Mouse (Mus musculus) layer of hippocampus, adult 8-10 months (tissue): Measurements from ENCODE around the gene Tia1. TPM values are rescaled to one million over a fixed set of nuclear protein-coding genes. Genes with fewer than 3 reads are reported as not detected.

ENCODE experiments used
- DNase-seq, 2 experiments: peaks; one replicate each; pipeline ENCODE4 v3.0.0; 2022; ENCODE audit warnings: low spot score in 2 of 2
- total RNA-seq, 4 experiments: library from RNA; stranded (reverse); gene quantifications; 2 replicates each; pipeline ENCODE4 v1.2.4; 2022

Tia1 gene
- total RNA-seq, 4 experiments from 2014 or later, result 105 to 159 (median 144) TPM

DNA sequence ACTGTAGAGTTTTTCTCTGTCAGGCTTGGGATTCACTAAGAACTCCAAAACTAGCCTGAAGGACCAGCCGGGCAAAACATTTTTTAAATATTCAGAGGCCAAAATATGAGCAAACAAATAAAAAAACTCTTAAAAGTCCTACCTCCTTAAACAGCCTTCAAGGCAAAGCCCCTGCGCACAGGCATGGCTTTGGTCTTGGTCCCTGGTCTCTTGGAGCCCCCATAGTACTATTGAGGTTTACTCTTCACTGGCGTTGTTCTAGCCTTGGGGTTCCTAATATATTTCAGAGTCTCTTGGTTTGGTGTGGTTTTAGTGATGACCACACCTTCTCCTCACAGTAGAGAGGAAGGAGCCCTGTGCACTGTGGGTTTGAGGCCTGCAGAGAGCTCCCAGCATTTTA, 27.5 kb downstream of the Tia1 start:
- no peak for DNase-seq

DNA sequence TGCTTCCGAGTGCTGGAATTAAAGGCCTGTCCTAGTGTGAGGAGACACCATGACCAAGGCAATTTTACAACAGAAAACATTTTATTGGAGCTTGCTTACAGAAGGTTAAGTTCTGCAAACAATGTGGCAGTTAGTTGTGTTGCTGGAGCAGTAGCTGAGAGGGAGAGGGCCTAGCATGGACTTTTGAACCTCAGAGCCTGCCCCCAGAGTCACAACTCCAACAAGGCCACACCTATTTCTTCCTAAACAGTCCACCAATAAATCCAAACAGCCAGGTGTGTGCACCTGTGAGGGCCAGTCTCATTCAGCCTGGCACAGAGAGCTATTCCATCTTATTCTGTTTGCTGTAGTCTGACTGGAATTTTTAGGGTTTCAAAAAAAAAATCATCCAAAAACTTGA, 29.7 kb downstream of the Tia1 start:
- DNase-seq, result no peak

DNA sequence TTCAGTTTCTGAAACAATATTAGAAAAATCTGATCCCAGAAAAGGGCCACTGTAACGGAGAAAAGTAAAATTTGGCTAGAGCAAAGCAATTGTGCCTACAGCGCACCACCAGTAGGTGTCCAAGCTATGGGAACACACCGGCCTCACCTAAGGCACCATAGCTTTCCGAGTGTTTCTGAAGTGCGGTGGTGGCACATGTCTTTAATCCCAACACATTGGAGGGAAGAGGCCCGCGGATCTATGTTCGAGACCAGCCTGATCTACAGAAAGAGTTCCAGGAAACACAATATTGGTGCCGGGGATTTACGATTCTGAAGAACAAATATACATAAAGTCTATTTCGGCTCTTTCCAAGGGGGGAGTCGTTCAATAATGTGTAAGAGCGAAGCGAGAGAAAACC, 33.7 kb downstream of the Tia1 start:
- peak; percentile 39 to 42 for DNase-seq

DNA sequence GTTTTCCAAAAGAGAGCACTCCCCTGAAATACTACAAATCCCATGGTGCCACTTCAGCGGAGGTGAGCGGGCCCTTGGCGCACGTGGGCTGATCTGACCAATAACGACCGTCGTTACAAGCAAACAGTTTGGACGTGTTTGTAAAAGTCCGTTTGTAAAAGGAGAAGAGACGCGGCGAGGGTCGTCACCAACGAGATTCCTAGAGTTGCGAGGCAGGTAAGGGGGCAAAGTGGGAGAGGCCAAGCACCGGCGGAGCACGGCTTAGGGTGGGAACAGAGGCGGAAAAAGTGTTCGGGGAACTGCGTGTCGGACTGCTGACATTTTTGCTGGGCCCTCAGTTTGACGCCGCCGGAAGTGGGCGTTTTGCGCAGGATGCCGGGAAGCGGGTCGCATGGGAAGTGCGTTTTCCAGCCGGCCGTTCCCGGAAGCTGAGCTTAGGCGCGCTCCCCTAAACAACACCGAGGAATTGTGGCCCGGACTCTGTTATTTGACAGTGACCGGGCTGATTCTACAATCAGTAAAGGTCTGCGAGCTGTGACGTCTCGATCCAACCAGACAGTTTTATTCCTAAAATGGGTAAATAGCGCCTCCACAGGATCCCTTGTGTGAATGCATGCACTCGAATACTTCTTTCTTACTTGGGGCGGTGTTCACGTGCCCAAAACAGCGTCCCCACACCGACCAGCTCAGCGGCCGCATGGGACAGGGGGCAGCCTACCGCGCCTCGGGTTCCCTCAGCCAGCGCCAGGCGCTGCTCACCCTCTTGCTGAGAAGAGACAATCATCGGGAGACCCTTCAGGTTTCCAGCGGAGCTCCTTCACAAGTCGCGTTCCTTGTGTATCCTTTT, 34.5 kb downstream of the Tia1 start, which contains the start of gene C87436:
TSS of gene C87436 (plus strand) at position 103 of the 847 bp plus-strand sequence.
- DNase-seq, result peak; percentile 95 to 97

DNA sequence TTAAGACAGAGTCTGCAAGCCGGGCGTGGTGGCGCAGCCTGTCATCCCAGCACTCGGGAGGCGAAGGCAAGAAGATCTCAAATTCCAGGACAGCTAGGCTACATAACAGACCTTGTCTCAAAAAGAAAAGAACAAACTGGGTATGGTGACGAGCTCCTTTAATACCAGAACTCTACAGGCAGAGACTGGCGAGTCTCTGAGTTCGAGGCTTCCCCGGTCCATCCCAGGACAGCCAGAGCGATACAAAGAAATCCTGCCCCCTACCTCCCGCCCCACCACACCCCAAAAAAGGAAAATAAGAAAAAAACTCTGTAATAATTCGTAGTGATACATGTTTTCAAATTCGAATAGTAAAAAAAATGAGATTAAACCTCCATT, 35.1 kb downstream of the Tia1 start:
- DNase-seq, result no peak

DNA sequence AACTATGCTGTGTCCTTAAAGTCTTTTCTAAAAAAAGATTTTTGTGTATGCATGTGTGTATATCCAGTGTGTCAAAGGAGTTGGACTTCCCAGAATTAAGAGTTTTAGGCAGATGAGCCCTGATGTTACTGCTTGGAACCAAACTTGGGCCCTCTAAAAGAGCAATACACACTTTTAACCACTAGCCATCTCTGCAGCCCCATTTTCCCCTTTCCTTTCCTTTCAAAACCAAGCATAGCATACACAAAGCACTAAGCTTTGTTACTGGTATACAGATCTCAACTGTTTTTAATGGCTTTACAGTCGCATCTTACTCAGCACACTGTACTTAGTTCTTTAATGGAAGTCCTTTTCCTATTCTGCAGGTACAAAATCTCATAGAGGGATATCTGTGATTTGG, 35.5 kb downstream of the Tia1 start:
- DNase-seq, result no peak

- DNase-seq, result no peak
These were observed 37.6 kb downstream of the Tia1 start for GRCm38 (mm10) chr6:86441571-86441970.

DNA sequence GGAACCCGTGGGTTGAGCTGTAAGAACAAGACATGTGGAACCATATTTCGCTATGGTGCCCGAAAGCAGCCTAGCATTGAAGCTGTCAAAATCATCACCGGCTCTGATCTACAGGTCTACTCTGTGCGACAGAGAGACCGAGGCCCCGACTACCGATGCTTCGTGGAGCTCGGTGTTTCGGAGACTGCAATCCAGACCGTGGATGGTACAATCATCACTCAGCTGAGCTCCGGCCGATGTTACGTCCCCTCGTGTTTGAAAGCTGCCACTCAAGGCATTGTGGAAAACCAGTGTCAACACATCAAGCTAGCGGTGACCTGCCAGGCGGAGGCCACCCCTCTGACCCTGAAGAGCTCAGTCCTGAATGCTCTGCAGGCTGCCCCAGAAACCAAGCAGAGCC, 41.5 kb downstream of the Tia1 start:
- DNase-seq, result no peak

GRCm38 (mm10) chr6:86446927-86447568, 43.0 kb downstream of the Tia1 start:
- no peak for DNase-seq

DNA sequence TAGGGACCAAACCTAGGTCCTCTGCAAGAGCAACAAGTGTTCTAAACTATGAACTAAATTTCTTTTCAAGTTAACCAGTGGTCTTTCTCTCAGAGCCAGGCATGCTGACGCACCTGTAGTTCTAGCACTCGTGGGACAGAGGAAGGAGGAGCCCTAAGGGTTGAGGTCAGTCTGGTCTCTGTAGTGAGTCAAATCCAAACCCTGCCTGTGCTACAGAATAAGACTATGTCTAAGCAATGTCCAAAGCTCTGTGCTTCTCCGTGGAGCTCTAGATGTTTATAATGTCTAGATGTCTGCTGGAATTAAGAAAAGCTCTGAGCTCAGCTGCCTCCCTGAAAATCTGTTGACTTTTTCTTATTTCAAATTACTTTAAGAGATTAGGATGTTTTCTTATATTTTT, 52.7 kb downstream of the Tia1 start:
- no peak for DNase-seq

DNA sequence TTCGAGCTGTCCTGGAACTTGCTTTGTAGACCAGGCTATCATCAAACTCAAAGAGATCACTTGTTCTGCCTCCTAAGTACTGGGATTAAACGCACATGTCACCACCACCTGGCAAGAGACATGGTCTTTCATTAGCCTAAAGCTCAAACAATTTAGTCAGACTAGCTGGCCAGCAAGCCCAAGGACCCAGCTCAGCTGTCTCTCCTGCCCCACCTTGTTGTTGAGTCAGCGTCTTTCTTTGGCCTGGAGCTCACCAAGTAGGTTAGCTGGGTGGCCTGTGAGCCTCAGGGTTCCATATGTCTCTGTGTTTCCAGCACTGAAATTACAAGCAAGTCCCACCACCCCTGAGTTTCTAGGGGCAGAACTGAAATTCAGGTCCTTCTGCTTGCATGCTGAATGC, 59.1 kb downstream of the Tia1 start:
- DNase-seq, result no peak

DNA sequence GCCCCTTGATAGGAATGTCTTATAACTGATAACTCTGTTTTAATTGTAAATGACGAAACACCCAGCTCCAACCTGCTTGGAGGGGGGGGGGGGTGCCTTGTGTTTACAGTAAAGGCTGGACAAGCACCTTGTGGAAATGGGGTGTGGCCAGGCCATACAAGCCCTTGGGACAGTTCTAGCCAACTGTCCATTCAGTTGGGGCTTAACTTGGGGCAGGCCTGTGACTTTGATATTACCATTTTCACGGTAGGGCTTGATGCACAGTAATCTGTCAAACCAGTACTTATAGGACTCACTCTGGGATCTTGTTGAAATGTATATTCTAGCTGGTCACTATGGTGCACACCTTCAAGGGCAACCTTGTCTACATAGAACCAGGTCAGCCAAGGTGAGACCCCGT, 67.3 kb downstream of the Tia1 start:
- DNase-seq, result peak in 1 of 2 experiments; percentile 37

DNA sequence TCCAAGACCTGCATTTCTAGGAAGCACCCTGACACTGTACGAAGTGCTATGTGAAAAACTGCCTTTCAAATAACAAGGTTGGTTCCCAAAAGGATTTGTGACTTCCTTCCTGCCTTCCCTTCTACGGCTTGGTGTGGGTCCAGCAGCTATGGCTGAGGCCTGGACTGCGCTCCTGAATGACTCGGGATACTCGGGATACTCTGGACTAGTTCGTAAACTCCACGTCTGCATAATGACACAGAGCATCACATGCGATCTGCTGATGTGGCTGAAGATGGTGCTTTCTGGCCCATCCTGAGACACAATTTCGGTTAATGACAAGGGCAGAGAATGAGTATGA, 67.7 kb downstream of the Tia1 start:
- no peak for DNase-seq

DNA sequence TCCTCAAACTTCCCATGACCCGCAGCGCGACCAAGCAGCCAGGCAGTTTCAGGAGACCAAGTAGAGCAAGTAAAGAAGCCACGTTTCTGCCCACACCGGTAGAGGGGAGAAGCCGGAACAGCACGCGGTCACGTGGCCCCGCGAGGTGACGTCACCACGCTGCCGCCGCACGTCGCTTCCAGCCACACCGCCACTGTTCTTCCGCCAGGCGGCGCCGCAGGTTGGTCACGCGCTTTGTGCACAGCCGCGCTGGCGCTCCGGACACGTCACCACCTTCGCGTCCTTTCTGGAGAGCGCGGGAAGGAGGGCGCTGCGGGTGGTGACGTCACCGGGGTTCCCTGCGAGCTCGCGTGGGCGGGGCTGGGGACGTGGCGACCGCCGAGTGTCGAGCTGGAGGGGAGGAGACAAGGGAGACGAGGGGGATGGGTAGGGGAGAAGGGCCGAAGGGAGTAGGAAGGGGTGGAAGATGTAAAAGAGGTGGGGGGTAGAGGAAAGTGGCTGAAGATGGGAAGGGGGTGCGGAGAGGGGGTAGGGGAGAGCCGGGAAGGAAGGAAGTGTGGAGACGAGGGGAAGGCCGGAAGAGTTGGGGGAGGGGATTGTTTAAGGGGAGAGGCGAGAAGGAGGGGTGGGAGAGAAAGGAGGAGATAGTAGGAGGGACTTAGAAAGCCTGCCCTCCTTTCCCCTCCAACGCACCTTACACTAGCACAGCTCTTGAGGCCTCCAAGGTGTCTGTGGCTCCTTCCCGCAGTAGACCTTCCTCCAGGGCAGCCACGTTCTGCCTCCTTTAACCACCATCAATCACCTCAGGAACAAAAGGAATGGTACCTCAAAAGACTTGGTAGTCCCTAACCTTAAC, 68.3 kb downstream of the Tia1 start:
- peak; percentile 99 to 100 for DNase-seq

- DNase-seq, result peak in 1 of 2 experiments; percentile 21
These were observed 69.1 kb downstream of the Tia1 start for GRCm38 (mm10) chr6:86473077-86473476.

DNA sequence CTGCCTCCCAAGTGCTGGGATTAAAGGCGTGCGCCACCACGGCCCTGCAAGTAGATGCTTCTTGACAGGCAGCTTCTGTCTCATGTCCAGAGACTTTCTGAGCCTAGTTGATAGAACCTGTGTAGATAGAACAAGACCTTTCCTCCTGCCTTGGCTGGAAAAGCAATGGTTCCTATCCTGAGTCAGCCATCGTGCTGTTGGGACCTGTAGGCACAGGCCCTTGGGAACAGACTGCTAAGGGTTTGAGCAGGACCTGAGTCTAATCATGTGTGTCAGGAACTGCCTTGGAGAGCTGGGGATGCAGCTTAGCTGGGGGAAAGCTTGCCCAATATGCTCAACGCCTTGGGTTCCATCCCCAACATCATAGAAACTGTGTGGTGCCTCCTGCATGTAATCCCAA, 70.1 kb downstream of the Tia1 start:
- DNase-seq, result no peak

DNA sequence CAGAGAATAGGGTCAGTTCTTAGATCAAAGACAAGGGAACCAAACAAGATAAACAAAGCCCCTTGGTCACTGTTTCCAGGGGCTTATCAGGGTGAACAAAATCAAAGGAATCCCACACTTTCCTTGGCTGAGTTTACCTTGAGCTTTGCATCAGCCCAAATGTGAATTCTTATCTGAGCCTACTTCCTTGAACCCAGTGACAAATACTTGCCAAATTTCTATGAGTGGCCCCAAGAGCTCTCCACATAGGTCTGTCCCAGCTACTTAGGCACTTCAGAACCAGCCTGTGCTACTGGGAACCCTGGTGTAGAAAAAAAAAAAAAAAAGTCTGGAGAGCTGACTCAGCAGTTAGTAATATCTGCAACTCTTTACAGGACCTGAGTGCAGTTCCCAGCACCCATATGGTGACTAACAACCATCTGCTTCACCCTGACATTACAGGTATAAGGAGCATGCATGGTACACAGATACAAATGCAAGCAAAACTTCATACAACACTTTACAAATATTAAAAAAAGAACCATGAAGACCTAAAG, 70.7 kb downstream of the Tia1 start:
- no peak for DNase-seq

DNA sequence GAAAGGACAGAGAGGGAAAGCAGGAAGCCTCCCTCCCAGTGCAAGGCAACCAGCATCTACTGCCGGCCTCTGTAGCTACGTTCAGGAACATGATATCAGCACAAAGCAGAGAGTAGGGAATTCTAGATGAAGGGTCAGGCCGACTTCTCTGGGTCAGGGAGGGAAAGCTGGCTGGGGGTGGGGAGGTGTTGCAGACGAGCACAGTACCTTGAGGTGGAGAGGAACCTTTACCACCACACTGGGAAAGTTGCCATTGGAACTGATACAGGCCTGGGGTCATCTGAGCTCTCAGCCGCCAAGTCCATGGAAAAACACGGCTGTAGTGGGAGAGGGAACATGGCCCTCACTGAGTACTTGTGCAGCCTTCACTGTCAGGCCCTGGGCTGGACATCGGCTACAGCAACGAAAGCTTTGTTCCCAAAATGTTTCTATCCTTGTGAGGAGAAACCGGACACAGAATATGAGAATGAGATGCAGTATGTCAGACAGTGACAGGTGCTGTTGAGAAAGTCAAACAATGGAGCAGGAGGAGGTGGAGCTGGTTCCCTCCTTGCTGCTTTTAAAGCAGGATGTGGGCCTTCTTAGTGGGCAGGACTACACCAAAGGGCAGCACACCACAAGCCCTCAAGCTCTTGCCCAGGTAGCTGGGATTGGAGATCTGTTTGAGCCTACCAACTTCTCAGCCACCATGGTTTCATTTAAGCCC, 71.6 kb downstream of the Tia1 start:
- DNase-seq, result no peak

GRCm38 (mm10) chr6:86476931-86477330, 72.9 kb downstream of the Tia1 start:
- DNase-seq, result no peak

- DNase-seq, result no peak
These were observed 75.3 kb downstream of the Tia1 start for GRCm38 (mm10) chr6:86479311-86479710.

GRCm38 (mm10) chr6:86479816-86480188, 75.8 kb downstream of the Tia1 start:
- no peak for DNase-seq
